Comparison of ENCODE assay signal across 22 mouse cellular contexts in genomic region chr9:9142561-9142960, GRCm38 (mm10).
DNase-seq lines count a peak whose midpoint lies in the region; ATAC-seq lines count a peak whose summit lies in the region.
"Had no signal": no experiment of that assay in that cellular context is flagged by ENCODE, and none has a peak within 500 bp of the region (broad histone marks: within the 10 kb centered on the region; RNA-seq: fewer than 3 reads in every experiment).

No protein-coding gene starts in this region.

- no peaks in the 10 kb centered on the region for H3K27me3 ChIP-seq in embryonic facial prominence, embryonic 10.5 days (replicated peaks; ENCODE audit: low read depth, poor library complexity, severe bottlenecking)
- H3K27me3 ChIP-seq in limb, embryonic 15.5 days, result no peaks in the 10 kb centered on the region
- H3K27me3 ChIP-seq: hindbrain, embryonic 12.5 days; liver, embryonic 13.5 days; neural tube, embryonic 12.5 days; stomach, embryonic 15.5 days had no signal

- H3K27ac ChIP-seq in embryonic facial prominence, embryonic 10.5 days (replicated peaks), result peak overlapping the region; percentile 44; the same call in 1 of the 2 replicates
- H3K27ac ChIP-seq in limb, embryonic 15.5 days, result peak overlapping the region; percentile 76
- H3K27ac ChIP-seq: hindbrain, embryonic 12.5 days; liver, embryonic 13.5 days; macrophage; midbrain, embryonic 10.5 days; neural tube, embryonic 12.5 days; stomach, embryonic 15.5 days had no signal

- no peak overlapping the region; the same call in 1 of the 2 replicates for H3K4me2 ChIP-seq in limb, embryonic 15.5 days
- H3K4me2 ChIP-seq: heart, embryonic 11.5 days; hindbrain, embryonic 12.5 days; liver, embryonic 13.5 days; neural tube, embryonic 12.5 days; stomach, embryonic 15.5 days had no signal

- peak; percentile 61 for DNase-seq in Muller cell, postnatal 12 days (ENCODE audit: inconsistent ontology term)
- peak; percentile 37 for DNase-seq in embryonic facial prominence, embryonic 10.5 days (ENCODE audit: low spot score)
- peak; percentile 80 for DNase-seq in fibroblast of lung, adult 2 months (ENCODE audit: low read depth)
- no peak for DNase-seq in lung, adult 18-20 months
- no peak for DNase-seq in layer of hippocampus, adult 18-20 months (ENCODE audit: low spot score in 2 of 2)
- no peak for DNase-seq in thymus, postnatal 4 days
- DNase-seq: adrenal gland, postnatal 14 days; cerebellum, postnatal 10 days; heart, postnatal 10 days; kidney, adult 2 months; kidney, postnatal 10 days; liver, embryonic 13.5 days; right cerebral cortex, postnatal 14 days; thymus, adult 2 months had no signal

- H3K36me3 ChIP-seq in embryonic facial prominence, embryonic 10.5 days (replicated peaks), result no peaks in the 10 kb centered on the region
- H3K36me3 ChIP-seq in limb, embryonic 15.5 days, result no peaks in the 10 kb centered on the region
- H3K36me3 ChIP-seq: hindbrain, embryonic 12.5 days; liver, embryonic 13.5 days; midbrain, embryonic 10.5 days; neural tube, embryonic 12.5 days; stomach, embryonic 15.5 days had no signal

- H3K9me3 ChIP-seq in embryonic facial prominence, embryonic 10.5 days, result no peaks in the 10 kb centered on the region
- no peaks in the 10 kb centered on the region for H3K9me3 ChIP-seq in limb, embryonic 15.5 days
- H3K9me3 ChIP-seq: hindbrain, embryonic 12.5 days; liver, embryonic 13.5 days; midbrain, embryonic 10.5 days; neural tube, embryonic 12.5 days; stomach, embryonic 15.5 days had no signal

- 0 out of 2 replicates have a peak, but pooled peaks have one; percentile 47 for ATAC-seq in limb, embryonic 15.5 days (ENCODE audit: insufficient number of reproducible peaks, low FRiP score, low TSS enrichment, low read depth)
- ATAC-seq: activated CD4-positive, CD25-positive, alpha-beta regulatory T cell, adult 4 months had no signal

- H3K9ac ChIP-seq in limb, embryonic 15.5 days, result no peak overlapping the region
- H3K9ac ChIP-seq: hindbrain, embryonic 12.5 days; liver, embryonic 13.5 days; neural tube, embryonic 12.5 days; stomach, embryonic 15.5 days had no signal

- 45% methylated on average over 7 of the region's 7 CpGs for WGBS in embryonic facial prominence, embryonic 10.5 days
- 22% methylated on average over 7 of the region's 7 CpGs for WGBS in limb, embryonic 15.5 days

- no peak overlapping the region for H3K4me3 ChIP-seq in embryonic facial prominence, embryonic 10.5 days
- H3K4me3 ChIP-seq in limb, embryonic 15.5 days, result no peak overlapping the region
- H3K4me3 ChIP-seq: hindbrain, embryonic 12.5 days; liver, embryonic 13.5 days; midbrain, embryonic 10.5 days; neural tube, embryonic 12.5 days; stomach, embryonic 15.5 days had no signal

- H3K4me1 ChIP-seq in embryonic facial prominence, embryonic 10.5 days, result peaks cover 28% of the 10 kb centered on the region
- peaks cover 41% of the 10 kb centered on the region for H3K4me1 ChIP-seq in limb, embryonic 15.5 days
- H3K4me1 ChIP-seq: midbrain, embryonic 10.5 days; neural tube, embryonic 12.5 days; stomach, embryonic 15.5 days had no signal

Comparison
In these comparisons a context has a peak if more than half of its experiments do, and no peak if none do; other contexts are left out.
1. DNase-seq: peak in Muller cell, postnatal 12 days (single experiment), embryonic facial prominence, embryonic 10.5 days (single experiment) and fibroblast of lung, adult 2 months (single experiment); none in lung, adult 18-20 months (0 of 2), layer of hippocampus, adult 18-20 months (0 of 2) and thymus, postnatal 4 days (single experiment).